Mouse (Mus musculus): ENCODE results near the gene Aldh3b2. TPM values are rescaled to one million over a fixed set of nuclear protein-coding genes. Genes with fewer than 3 reads are reported as not detected.

The Aldh3b2 gene
- total RNA-seq, 2 experiments from 2014 or later: 0.93 to 1.5 TPM

DNA sequence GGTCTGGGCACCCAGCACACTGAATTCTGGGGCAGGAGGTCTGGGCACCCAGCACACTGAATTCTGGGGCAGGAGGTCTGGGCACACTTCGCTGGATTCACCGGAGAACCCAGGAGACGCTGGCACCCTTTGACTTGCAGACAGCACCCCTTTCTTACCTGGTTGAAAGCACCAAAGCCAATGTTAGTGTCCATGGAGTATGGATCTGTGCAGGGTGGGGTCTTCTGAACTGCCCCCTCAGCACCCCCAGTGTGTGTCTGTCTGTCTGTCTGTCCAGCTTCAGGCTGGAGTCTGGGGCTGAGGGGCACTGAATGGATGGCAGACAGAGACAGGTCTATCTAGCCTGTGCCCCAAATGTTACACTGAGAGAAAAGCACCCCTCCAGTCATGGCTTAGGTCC is 19.4 kb downstream of the Aldh3b2 start:
- H3K4me3 ChIP-seq: no peak overlapping the region
- no peak for DNase-seq (ENCODE audit: extremely low spot score in 1 of 2, low spot score in 2 of 2)
- intact Hi-C loops (cut with DNase I): no loop called here
- H3K27ac ChIP-seq: no peak overlapping the region
- no peak for TF ChIP-seq CTCF (IDR thresholded peaks at IDR 0.05)

DNA sequence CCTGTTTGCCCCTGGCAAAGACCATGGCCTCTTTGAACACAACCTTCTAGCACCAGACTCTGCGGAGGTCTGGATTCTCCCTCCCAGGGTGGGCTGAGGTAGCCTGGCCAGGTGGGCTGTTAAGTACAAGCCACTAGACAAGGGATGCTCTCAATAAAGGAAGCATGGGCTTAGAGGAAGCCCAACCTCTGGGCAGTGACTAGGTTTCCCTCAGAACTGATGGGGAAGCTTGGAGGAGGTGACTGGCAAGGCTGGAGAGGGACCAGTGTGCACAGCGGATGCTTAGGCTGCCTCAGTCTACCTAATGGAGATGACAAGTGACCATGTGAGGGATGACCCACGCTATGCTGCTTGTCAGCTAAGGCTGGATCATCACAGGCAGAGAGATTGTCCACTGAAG is 19.8 kb downstream of the Aldh3b2 start:
- Histone ChIP-seq H3K27ac (no peak overlapping the region), H3K4me3 (no peak overlapping the region)
- no peak for DNase-seq (ENCODE audit: extremely low spot score in 1 of 2, low spot score in 2 of 2)
- intact Hi-C loops (cut with DNase I): no loop called here
- no peak for TF ChIP-seq CTCF (IDR thresholded peaks at IDR 0.05)

DNA sequence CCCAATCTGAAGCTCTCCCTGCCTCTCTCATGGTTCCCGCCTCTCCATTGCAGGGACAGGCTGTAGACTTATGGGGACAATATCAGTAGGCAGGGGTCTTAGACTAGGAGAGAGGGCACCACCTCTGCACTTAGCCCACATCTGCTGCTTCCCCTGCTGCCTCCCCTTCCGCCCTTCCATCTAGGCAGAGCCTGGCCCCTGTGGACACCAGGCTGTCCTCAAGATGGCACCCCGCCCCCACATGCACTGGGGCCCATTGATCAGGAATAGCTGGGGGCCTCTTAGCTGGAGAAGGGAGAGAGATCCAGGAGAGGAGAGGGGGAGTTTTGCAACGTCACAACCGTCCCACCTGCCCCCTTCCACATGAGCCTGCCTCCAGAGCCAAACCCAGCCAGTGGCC is 20.3 kb downstream of the Aldh3b2 start, which contains the start of gene Tbx10:
Gene Tbx10 (plus strand): TSS at position 337 of the 400 bp plus-strand sequence.
- H3K4me3 ChIP-seq: no peak within 1 kb of the TSS
- DNase-seq (ENCODE audit: extremely low spot score in 1 of 2, low spot score in 2 of 2): no peak
- intact Hi-C loops (cut with DNase I): no loop called here
- no peak within 1 kb of the TSS for H3K27ac ChIP-seq
- TF ChIP-seq CTCF (IDR thresholded peaks at IDR 0.05): no peak

DNA sequence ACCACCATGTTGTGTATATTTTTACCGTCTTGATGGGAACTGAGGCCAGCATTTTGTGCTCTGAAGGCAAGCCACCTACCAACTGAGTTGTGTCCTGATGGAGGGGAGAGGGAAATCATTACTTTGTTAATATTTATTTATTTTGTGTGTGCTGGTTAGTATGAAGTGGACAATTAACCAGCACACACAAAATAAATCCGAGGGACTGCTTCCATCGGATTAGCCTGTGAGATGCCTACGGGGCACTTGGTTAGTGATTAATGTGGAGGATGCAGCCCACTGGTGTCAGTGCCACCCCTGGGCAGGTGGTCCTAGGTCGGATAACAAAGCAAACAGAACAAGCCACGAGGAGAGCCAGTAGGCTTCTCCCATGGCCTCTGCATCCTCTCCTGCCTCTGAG is 22.8 kb downstream of the Aldh3b2 start:
- H3K27ac ChIP-seq: no peak overlapping the region
- DNase-seq (ENCODE audit: extremely low spot score in 1 of 2, low spot score in 2 of 2): no peak
- intact Hi-C loops (cut with DNase I): no loop called here
- H3K4me3 ChIP-seq: no peak overlapping the region
- no peak for TF ChIP-seq CTCF (IDR thresholded peaks at IDR 0.05)

DNA sequence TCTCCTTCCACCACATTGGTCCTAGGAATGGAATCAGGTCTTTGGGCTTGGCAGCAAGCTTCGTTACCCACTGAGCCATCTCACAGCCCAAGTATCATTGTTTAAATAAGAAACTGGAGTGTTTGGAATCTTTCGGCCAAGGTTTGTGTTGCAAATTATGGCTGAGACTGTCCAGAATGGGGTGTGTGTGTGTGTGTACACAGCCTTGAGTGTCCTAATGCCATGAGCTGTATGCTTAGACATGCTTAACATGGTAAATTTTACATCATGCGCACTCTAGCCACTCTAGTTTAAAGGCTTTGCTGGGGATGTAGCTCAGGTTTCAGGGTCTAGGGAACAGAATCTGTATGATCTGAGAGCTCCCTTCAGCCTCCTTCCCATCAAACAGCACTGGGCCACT is 23.4 kb downstream of the Aldh3b2 start:
- no peak overlapping the region for H3K27ac ChIP-seq
- DNase-seq (ENCODE audit: extremely low spot score in 1 of 2, low spot score in 2 of 2): no peak
- H3K4me3 ChIP-seq: no peak overlapping the region
- intact Hi-C loops (cut with DNase I): no loop called here
- no peak for TF ChIP-seq CTCF (IDR thresholded peaks at IDR 0.05)

DNA sequence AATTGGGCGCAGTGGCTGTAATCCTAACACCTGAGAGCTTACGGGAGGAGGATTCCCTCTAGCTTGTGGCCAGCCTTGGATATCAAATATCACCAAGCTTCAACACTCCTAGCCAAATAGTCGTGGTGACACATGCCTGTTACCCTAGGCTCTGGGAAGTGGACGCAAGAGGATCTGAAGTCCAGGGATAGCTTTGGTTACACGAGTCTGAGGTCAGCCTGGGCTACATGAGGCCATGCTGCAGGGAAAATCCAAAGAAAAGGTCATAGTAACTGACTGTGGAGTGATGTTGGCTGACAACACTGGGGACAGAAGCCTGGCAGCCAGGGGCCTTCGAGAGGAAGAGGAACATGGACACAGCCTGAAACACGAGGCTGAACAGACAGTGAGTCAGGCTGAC is 24.0 kb downstream of the Aldh3b2 start:
- TF ChIP-seq CTCF (IDR thresholded peaks at IDR 0.05): no peak
- Histone ChIP-seq H3K4me3 (no peak overlapping the region), H3K27ac (no peak overlapping the region)
- intact Hi-C loops (cut with DNase I): no loop called here
- DNase-seq (ENCODE audit: extremely low spot score in 1 of 2, low spot score in 2 of 2): no peak

DNA sequence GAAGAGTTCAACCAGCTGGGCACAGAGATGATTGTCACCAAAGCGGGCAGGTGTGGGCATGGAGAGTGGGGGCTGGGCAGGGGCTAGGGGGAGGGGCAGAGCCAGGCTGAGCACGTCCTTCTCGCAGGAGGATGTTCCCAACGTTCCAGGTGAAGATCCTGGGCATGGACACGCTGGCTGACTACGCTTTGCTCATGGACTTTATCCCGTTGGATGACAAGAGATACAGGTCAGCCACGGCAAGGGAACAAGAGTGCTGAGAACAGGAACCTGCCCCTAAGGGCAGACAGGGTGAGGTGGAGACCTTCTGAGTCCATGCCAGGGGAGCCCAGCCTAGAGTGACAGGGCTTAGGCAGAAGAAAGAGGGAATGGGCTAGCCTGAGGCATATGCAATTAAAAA is 24.6 kb downstream of the Aldh3b2 start:
- no peak for TF ChIP-seq CTCF (IDR thresholded peaks at IDR 0.05)
- H3K27ac ChIP-seq: no peak overlapping the region
- intact Hi-C loops (cut with DNase I): no loop called here

DNA sequence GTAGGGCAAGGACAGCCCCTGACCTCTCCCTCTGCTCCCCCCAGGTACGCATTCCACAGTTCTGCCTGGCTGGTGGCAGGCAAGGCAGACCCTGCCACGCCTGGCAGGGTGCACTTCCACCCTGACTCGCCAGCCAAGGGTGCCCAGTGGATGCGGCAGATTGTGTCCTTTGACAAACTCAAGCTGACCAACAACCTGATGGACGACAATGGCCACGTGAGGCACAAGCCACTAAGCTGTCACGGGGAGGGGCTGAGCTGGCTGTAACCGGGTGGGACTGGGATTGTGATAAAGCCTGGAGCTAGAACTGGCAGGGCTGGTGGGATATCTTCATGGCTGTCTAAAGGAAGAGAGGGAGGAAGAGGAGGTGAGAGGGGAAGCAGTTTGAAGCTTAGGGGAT is 25.1 kb downstream of the Aldh3b2 start:
- DNase-seq (ENCODE audit: extremely low spot score in 1 of 2, low spot score in 2 of 2): no peak
- TF ChIP-seq CTCF (IDR thresholded peaks at IDR 0.05): no peak
- no peak overlapping the region for H3K27ac ChIP-seq
- intact Hi-C loops (cut with DNase I): no loop called here
- H3K4me3 ChIP-seq: no peak overlapping the region

More for the DNA sequence above, 24.6 kb downstream of the Aldh3b2 start:
- no peak overlapping the region for H3K4me3 ChIP-seq
- no peak for DNase-seq (ENCODE audit: extremely low spot score in 1 of 2, low spot score in 2 of 2)

DNA sequence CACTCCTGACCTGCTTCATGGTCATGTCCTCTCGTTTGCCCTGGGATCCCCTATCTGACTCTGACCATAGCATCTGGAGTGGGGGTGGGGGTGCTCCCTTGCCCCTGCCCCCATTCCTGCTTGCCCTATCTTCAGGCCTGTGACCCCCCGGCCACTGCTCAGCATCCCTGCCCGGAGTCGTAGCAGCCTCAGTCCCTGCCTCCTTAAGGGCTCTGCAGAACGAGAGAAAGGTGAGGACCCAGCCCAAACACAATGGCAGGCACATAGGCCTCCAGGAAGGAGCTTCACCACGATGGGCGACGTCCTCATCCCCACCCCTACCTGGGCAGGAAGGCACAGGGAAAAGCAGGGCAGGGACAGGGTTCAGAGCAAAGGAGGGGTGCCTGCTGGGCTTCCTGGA is 26.2 kb downstream of the Aldh3b2 start:
- TF ChIP-seq CTCF (IDR thresholded peaks at IDR 0.05): no peak
- Histone ChIP-seq H3K27ac (no peak overlapping the region), H3K4me3 (no peak overlapping the region)
- no peak for DNase-seq (ENCODE audit: extremely low spot score in 1 of 2, low spot score in 2 of 2)
- intact Hi-C loops (cut with DNase I): no loop called here

DNA sequence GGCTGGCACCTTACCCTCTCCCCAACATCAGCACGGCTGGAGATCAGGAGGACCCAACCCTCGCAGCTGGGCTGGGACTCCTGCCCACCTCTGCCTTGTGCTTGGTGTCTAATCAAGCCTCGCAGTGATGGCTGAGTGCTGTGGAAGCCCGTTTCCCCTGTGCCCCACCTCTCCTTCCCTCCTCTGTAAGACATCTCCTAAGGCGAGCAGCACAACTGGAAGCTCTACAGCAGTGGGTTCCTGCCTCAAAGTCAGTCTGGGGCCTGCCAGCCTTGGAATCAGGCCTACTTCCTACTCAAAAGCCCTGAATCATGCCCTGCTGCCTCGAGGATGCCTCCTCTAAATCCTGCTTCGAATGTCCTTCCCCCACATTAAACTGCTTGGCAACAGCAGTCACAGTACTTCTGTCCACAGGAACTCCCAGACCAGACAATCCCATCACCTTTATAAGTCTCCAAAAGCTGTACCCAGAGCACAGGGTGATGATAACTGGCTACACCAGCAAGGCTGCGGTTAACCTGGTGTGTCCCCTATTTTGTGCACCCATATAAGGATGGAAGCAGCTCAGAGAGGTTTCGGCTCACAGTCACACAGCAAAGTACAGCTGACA is 27.1 kb downstream of the Aldh3b2 start:
- intact Hi-C loops (cut with DNase I): no loop called here
- DNase-seq (ENCODE audit: extremely low spot score in 1 of 2, low spot score in 2 of 2): no peak
- H3K27ac ChIP-seq: no peak overlapping the region
- no peak overlapping the region for H3K4me3 ChIP-seq
- TF ChIP-seq CTCF (IDR thresholded peaks at IDR 0.05): no peak

DNA sequence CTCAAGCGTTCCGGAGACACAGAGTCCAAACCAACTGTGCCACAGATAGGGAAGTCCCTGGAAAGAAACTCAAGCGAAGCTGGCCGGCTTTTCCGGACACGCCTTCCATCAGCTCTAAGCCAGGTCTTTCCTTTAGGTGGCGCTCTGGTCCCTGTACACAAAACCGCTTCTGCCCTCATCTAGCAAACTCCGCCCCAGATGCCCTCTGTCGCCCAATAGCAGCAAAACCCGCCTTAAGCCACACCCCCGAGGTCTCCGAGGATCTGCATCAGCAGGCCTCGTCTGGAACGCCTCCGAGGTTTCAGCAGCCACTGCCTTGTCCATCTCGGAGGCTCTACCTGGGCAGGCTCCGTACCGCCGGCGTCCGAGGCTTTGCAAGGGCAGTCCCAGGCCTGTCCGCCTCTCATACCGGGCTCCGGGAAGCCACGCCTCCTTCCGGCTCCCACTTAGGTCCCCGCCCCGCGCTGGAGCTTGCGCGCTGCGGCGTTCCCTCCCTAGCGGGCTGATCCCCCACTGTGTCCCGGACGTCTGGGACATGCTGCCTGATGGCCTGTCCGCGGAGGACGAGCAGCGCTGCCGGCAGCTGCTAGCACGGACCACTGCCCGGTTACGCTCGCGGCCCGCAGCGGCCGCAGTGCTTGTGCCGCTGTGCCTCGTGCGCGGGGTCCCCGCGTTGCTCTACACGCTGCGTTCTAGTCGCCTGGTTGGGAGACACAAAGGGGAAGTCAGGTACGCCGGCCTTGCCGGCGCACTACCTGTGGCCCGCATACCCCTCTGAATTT is 28.2 kb downstream of the Aldh3b2 start, which contains the start of the genes Nudt8 and Gm49405:
Gene Nudt8 (plus strand): TSS at position 462 of the 782 bp plus-strand sequence.
Gene Gm49405 (plus strand): TSS at position 508 of the 782 bp plus-strand sequence.
- Histone ChIP-seq H3K4me3 (peak within 1 kb of the TSS; percentile 66), H3K27ac (peak within 1 kb of the TSS; percentile 96)
- intact Hi-C loops (cut with DNase I): loop anchor here (1.0 kb wide), 1 partner anchor 12 kb away; the partner anchor contains the start of gene Ndufv1
- peak; percentile 92 for DNase-seq (ENCODE audit: extremely low spot score in 1 of 2, low spot score in 2 of 2)
- TF ChIP-seq CTCF (IDR thresholded peaks at IDR 0.05): peak; percentile 86

DNA sequence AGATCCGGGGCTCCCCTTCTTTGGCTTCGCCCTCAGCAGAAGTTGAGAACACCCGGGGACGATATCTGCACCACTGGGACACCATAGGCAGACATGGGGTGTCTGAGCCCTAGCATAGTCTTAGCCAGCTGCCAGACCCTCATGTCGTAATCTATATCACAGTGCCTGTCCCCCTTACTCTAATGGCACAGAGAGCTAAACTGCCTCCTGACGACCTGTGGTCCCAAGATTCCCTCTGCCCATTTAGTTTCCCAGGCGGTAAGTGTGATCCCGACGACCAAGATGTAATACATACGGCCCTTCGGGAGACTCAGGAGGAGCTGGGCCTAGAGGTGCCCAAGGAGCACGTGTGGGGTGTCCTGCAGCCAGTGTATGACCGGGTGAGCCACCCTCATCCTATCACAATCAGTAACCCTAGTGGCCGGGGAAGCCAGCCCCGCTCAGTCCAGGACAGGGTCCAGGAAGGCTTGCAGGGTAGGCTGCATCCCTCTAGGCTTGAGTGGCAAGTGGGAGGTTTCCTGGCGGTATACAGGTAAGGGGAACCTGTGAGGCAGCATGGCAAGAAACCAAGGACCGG is 28.9 kb downstream of the Aldh3b2 start:
- H3K27ac ChIP-seq: peak overlapping the region; percentile 96
- no peak for DNase-seq (ENCODE audit: extremely low spot score in 1 of 2, low spot score in 2 of 2)
- TF ChIP-seq CTCF (IDR thresholded peaks at IDR 0.05): no peak
- intact Hi-C loops (cut with DNase I): loop anchor here (1.0 kb wide), 1 partner anchor 11 kb away; the partner anchor contains the start of gene Ndufv1
- peak overlapping the region; percentile 66 for H3K4me3 ChIP-seq
